Mouse (Mus musculus) megakaryocyte, embryonic 14.5 days (primary cell): ENCODE measurements around the gene Ermp1. TPM values are rescaled to one million over a fixed set of nuclear protein-coding genes. Genes with fewer than 3 reads are reported as not detected.
"Not testable (repeated sequence)": the region's sequence is repeated elsewhere in the genome, so short reads cannot be mapped to it uniquely, and the experiment has no call there.

Experiments used
- H3K27me3 ChIP-seq: replicated peaks from 2 replicates; pipeline ENCODE3; 2012; ENCODE audit warnings: inconsistent platforms
- H3K36me3 ChIP-seq: replicated peaks from 2 replicates; pipeline ENCODE3; 2012; ENCODE audit warnings: low read length, inconsistent platforms, mixed read lengths
- H3K4me1 ChIP-seq: 2 replicates; pipeline ENCODE4 v1.6.1; 2012; ENCODE audit warnings: inconsistent platforms
- H3K4me3 ChIP-seq: replicated peaks from 2 replicates; pipeline ENCODE3; 2012; ENCODE audit warnings: moderate library complexity, mild to moderate bottlenecking, inconsistent platforms
- H3K9me3 ChIP-seq: 2 replicates; pipeline ENCODE4 v1.6.1; 2012; ENCODE audit warnings: inconsistent platforms
- FLI1 ChIP-seq: IDR thresholded peaks from 2 replicates; pipeline ENCODE4 v1.6.1; 2012; ENCODE audit warnings: low read length, inconsistent platforms, mixed read lengths
- GATA1 ChIP-seq: IDR thresholded peaks from 3 replicates; pipeline ENCODE4 v1.6.1; 2012; ENCODE audit warnings: mixed read lengths, low read length, inconsistent platforms, borderline replicate concordance
- polyA plus RNA-seq: library from polyadenylated mRNA; stranded (reverse); fragments of >175 nt; gene quantifications from 2 replicates; pipeline ENCODE4 v1.2.3, GENCODE M21; 2012; ENCODE audit warnings: low replicate concordance; ENCODE audit not compliant: insufficient read depth

The Ermp1 gene
- polyA plus RNA-seq, 1 experiment, result 0.92 TPM

DNA sequence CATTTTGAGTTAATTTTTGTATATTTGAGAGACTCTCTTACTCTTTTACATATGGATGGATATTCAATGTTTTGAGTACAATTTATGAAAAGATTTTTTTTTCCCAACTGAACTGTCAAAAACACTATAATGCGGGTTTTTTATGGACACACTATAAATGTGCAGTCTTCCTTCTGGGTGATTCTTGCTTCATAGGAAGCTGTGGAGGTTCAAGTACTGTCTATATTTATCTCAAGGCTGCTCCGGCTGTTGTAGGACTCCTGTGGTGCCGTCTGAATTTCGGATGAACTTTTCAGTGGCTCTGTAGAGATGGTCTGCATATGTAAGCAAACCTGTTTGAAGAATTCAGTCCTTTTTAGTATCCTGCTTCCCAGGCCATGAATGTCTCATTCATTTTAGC is 40.0 kb downstream of the Ermp1 start:
- Histone ChIP-seq H3K4me1 (peaks cover 41% of the 10 kb centered on the region), H3K9me3 (no peaks in the 10 kb centered on the region), H3K36me3 (peaks cover 51% of the 10 kb centered on the region), H3K27me3 (no peaks in the 10 kb centered on the region), H3K4me3 (no peak overlapping the region)
- TF ChIP-seq GATA1 (no peak), FLI1 (no peak)

DNA sequence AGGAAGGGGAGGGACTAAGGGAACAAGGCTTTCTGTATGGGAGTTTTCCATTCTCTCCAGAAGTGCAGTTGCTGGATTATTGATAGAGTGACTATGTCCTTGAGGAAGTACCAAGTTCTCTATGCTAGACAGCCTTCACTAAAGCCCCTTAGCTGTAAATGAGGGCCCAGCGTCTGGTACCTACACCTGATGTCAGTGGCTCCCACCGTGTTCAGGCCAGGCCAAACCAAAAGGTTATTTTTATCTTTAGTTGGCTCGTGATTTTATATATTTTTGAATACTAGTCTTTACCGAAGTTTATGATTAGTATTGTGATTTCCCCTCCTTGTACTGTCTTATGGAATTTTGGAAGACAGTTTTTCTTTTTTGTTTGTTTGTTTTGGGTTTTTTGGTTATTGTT is 40.7 kb downstream of the Ermp1 start:
- Histone ChIP-seq H3K9me3 (no peaks in the 10 kb centered on the region), H3K27me3 (no peaks in the 10 kb centered on the region), H3K36me3 (peaks cover 51% of the 10 kb centered on the region), H3K4me3 (no peak overlapping the region), H3K4me1 (peaks cover 43% of the 10 kb centered on the region)
- TF ChIP-seq GATA1 (no peak), FLI1 (no peak)

DNA sequence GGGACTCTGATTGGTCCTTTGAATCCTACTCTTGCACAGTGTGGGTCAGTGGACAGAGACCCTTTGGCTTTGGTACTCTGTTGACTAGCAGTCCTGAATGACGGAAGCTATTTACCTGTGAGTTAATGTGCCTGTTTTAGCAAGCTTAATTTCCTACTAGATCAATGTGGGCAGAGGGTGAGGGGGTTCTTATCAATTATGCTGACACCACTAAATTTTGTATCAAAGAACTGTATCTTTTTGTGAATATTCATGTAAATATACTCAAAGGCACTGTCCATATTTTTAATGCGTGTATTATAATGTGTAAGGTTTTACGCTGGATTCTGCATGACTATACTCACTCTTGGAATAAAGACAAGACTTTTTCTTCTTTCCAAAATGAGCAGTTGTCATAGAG is 43.6 kb downstream of the Ermp1 start:
- Histone ChIP-seq H3K27me3 (no peaks in the 10 kb centered on the region), H3K9me3 (no peaks in the 10 kb centered on the region), H3K4me1 (peaks cover 36% of the 10 kb centered on the region), H3K4me3 (no peak overlapping the region), H3K36me3 (peaks cover 50% of the 10 kb centered on the region)
- TF ChIP-seq GATA1 (no peak), FLI1 (no peak)

DNA sequence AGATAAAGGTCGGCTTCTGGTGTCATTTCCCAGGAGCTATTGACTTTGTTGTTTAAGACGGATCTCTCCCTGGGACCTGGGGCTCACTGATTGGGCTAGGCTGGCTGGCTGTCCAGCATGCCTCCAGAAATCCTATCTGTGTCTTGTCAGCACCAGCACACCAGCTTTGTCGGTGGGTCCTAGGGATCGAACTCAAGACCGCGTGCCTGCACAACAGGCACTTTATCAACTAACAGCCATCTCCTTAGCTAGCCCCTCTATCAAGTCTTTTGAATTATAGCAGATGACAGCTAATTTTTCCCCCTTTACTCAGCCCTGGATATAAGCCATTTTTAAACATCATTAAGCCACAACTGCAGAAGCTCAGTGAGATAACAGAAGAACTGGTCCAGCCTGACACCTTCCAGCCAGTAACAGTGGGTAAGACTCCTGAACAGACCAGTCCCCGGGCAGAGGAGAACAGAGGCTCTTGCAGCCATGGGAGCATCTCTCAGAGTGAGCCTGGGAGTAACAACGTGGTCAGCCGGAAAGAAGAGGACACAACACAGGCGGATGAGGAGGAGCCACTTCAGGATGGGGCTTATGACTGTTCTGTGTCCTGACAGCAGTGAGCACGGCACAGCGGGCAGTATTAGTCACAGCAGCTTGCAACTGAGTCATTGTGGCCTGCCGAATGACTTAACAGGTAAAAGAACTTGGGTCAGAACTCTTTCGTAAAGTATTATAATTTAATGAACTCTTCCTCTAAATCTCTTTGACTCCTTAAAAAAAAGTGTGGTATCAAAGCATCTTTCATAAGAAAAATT is 44.5 kb downstream of the Ermp1 start:
- Histone ChIP-seq H3K27me3 (no peaks in the 10 kb centered on the region), H3K36me3 (peaks cover 58% of the 10 kb centered on the region), H3K4me1 (peaks cover 40% of the 10 kb centered on the region), H3K4me3 (peak overlapping the region; percentile 62), H3K9me3 (no peaks in the 10 kb centered on the region)
- TF ChIP-seq FLI1 (no peak), GATA1 (no peak)

DNA sequence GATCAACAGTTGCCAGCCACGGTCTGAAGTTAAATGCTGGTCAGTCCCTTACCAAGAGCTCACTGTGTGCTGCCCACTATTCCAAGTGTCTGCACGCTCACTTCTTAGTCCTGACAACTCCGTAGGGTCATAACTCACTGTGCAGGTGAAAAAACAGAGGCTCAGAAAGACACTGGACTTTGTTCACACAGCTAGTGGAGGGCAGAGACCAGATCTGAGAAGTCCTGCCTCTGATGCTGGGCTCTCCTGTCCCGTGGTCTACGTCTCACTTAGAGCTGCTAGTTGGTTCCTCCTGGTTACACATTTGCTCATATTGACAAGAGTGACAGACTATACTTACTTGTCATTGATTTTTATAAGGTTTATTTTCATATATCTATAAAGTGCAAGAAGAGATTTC is 49.2 kb downstream of the Ermp1 start:
- Histone ChIP-seq H3K4me1 (peaks cover 20% of the 10 kb centered on the region), H3K36me3 (peaks cover 84% of the 10 kb centered on the region), H3K27me3 (no peaks in the 10 kb centered on the region), H3K9me3 (no peaks in the 10 kb centered on the region), H3K4me3 (no peak overlapping the region)
- TF ChIP-seq GATA1 (no peak), FLI1 (no peak)

DNA sequence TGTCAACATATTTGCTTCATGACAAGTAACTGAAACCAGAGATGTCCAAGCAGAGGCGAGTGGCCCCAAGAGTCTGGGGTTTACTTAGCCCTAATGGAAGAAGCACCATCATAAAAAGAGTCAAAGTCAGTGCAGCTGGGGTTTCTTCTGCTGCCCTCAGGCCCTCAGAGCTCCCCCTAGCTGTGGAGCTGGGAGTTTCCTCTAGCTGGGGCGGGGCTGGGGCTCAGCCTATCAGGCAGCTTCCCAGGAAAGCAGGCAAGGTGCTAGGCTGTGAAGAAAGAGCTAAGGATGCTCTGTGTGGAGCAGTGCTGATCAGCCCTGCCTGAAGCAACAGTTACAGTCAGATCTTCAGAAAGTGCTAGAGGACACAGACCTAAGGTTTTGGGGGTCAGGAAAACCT is 51.2 kb downstream of the Ermp1 start:
- Histone ChIP-seq H3K4me1 (peaks cover 10% of the 10 kb centered on the region), H3K27me3 (no peaks in the 10 kb centered on the region), H3K9me3 (no peaks in the 10 kb centered on the region), H3K4me3 (no peak overlapping the region), H3K36me3 (peaks cover 64% of the 10 kb centered on the region)
- TF ChIP-seq GATA1, result no peak
- TF ChIP-seq FLI1, result no peak

DNA sequence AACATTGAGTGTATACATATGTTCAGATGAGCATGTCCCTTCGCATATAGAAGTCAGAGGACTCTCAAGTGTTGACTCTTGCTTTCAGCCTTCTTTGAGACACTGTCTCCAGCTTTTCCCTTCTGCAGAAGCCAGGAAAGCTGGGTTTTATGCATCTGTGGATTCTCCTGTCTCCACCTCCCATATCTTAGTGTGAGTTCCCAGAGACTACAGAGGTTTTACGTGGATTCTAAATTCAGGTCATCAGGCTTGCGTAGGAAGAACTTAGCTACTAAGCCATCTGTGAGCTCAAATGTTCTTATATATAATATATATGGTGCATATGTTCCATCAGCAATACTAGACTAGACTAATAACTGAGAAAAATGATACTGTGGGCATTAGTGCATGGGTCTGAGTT is 51.9 kb downstream of the Ermp1 start:
- H3K27me3 ChIP-seq, result no peaks in the 10 kb centered on the region
- H3K4me3 ChIP-seq, result no peak overlapping the region
- peaks cover 61% of the 10 kb centered on the region for H3K36me3 ChIP-seq
- peaks cover 10% of the 10 kb centered on the region for H3K4me1 ChIP-seq
- no peak for TF ChIP-seq FLI1
- no peak for TF ChIP-seq GATA1
- no peaks in the 10 kb centered on the region for H3K9me3 ChIP-seq

DNA sequence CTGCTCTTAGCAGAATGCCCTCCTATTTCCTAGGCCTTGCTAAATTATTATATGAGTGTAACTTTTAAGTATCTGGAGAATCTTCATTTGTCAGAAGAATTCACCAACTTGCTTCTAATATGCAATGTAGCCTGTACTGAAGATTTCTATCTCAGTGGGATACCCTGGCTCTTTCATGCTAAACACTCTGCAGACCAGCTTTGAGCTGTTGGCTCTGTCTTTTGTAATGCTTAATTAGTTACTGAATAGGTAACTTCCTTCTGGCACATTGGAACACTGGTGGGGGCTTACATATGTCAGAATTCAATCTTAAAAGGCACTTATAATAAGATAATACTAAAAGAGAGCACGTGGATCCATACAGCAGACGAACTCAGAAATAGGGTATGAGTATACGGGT is 54.4 kb downstream of the Ermp1 start:
- H3K36me3 ChIP-seq, result peaks cover 48% of the 10 kb centered on the region
- H3K4me3 ChIP-seq, result not testable (repeated sequence)

DNA sequence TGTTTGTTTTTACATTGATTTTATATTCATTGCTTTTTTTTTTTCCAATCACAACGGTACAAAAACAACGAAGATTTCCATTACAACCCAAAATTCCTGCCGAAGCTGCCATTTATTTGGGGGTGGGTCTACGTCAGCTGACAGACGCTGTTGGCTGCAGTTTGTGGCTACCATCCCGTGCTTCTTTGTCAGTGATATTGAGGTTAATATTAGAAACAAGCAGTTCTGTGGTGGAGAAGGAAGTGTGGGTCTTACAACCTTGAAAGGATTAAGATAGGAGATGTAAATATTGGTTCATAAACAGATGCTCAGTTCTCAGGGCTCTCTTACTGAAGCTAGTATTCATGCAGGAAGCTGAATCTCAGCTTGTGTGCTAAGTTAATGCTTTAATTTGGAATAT is 64.5 kb downstream of the Ermp1 start:
- no peak for TF ChIP-seq FLI1
- TF ChIP-seq GATA1, result no peak
- H3K4me1 ChIP-seq, result no peaks in the 10 kb centered on the region

More for the DNA sequence above, 54.4 kb downstream of the Ermp1 start:
- H3K9me3 ChIP-seq, H3K27me3 ChIP-seq, H3K4me1 ChIP-seq: not testable (repeated sequence)

DNA sequence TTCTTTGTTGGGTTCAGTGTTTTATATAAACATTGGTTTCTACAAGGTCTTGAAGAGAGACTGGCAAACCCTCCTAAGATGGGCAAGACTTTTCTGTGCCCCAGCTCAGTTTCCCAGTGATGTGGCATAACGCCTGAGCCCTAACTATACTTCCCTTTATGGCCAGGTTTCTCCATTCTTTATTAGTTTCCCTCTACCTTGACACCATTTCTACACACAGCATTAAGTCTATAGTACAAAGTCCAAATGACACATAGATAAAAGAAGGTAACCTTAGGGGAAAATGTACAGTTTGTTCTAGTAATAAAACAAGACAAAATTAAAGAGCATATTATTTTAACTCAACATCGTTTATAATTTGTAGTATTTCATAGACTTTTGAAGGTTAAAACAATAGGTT is 65.8 kb downstream of the Ermp1 start:
- no peaks in the 10 kb centered on the region for H3K27me3 ChIP-seq
- no peaks in the 10 kb centered on the region for H3K4me1 ChIP-seq
- no peak for TF ChIP-seq FLI1
- no peak for TF ChIP-seq GATA1
- no peak overlapping the region for H3K4me3 ChIP-seq
- no peaks in the 10 kb centered on the region for H3K9me3 ChIP-seq
- peaks cover 58% of the 10 kb centered on the region for H3K36me3 ChIP-seq

More for the DNA sequence above, 64.5 kb downstream of the Ermp1 start:
- no peak overlapping the region for H3K4me3 ChIP-seq
- H3K9me3 ChIP-seq, result no peaks in the 10 kb centered on the region
- H3K36me3 ChIP-seq, result peaks cover 62% of the 10 kb centered on the region
- H3K27me3 ChIP-seq, result no peaks in the 10 kb centered on the region

DNA sequence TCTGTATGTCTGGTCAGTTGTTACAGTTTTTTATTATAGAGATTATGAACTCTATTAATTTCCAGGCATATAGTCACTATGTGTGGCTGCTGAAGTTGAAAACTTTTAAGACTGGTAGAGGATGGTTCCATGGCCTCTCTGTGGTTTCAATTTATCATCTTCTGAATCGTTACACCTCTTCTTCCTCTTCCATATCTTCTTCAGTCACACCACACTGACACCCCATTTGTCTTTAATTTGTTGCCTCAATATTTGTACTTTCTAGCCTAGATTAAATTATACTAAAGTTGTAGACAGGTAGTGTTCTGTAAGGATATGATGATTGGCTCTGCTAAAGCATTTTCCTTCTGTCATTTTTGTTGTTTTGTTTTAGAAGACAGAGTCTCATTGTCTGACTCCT is 81.7 kb downstream of the Ermp1 start:
- no peak overlapping the region for H3K4me3 ChIP-seq
- TF ChIP-seq FLI1, result no peak
- TF ChIP-seq GATA1, result no peak
- no peaks in the 10 kb centered on the region for H3K4me1 ChIP-seq
- peaks cover 51% of the 10 kb centered on the region for H3K36me3 ChIP-seq
- no peaks in the 10 kb centered on the region for H3K27me3 ChIP-seq
- H3K9me3 ChIP-seq, result no peaks in the 10 kb centered on the region
